8 mouse cellular contexts compared by ENCODE assay signal in the genomic region with DNA sequence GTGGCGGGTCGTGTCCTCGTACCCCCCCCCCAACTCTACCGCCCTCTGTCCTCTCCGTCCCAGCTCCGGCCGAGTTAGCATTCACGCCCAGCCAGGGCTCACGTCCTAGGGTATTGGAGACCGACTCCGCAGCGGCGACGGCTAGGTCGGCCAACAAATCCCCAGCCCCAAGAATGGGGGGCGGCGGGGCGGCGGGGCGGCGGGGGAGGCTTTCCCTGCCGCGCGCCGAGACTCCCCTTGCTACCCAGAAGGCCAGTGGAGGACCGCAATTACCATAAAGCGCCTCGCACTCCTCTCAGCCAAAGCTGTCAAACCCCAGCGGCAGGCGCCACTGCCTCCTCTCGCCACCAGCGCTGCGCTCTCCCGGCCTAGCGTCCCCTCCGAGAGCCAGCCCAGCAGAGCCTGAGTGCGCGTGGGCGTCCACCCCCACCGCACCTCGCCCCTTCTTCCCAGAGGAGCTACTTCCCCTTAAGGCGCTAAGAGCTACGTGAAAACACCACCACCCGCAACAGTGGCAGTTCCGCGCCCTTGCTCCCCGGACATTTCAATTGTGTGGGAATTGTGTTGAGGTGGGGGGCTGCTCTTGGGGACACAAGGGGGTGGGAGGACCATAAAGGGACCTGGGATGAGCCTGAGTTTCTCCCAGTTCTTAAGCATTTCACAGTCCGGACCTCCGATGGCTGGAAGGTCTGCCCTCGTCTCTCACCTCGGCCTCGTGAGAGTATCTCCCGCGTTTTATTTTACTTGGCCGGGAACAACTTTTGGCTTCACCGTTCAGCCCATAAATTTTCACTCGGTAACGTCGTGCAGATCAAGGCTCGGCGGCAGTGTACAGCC.
DNase-seq lines count a peak whose midpoint lies in the region; ATAC-seq and TF ChIP-seq lines count a peak whose summit lies in the region.

No protein-coding gene starts in this region.

- H3K4me2 ChIP-seq in kidney, embryonic 15.5 days, result peak overlapping the region; percentile 78

- WGBS in cerebellum, adult 2 months, result 12% methylated on average over 61 of the region's 61 CpGs
- 3% methylated on average over 60 of the region's 61 CpGs for whole genome bisulfite sequencing in kidney, embryonic 15.5 days

- intact Hi-C loops in left cerebral cortex, adult 2 months (cut with DNase I), result loop anchor here (1.0 to 5.0 kb wide), 3 partner anchors 7 to 681 kb away; a partner anchor contains a TSS

- H3K4me1 ChIP-seq in cerebellum, adult 2 months (ENCODE audit: control insufficient read depth, insufficient read depth, low read length), result peaks cover 8% of the 10 kb centered on the region
- peaks cover 57% of the 10 kb centered on the region for H3K4me1 ChIP-seq in kidney, embryonic 15.5 days

- H3K9ac ChIP-seq in kidney, embryonic 15.5 days, result peak overlapping the region; percentile 71

- peak; percentile 9 for TF ChIP-seq CTCF in left cerebral cortex, adult 2 months (IDR thresholded peaks at IDR 0.05)
- TF ChIP-seq CTCF in cerebellum, adult 2 months (IDR thresholded peaks at IDR 0.05; ENCODE audit: borderline replicate concordance, insufficient read depth, low read depth, low read length), result no peak

- TF ChIP-seq POLR2A in cerebellum, adult 2 months (IDR thresholded peaks at IDR 0.05; ENCODE audit: borderline replicate concordance, insufficient read depth, low read length), result no peak

- H3K27ac ChIP-seq in left cerebral cortex, adult 2 months, result peak overlapping the region; percentile 45; the same call in 1 of the 2 replicates
- H3K27ac ChIP-seq in cerebellum, adult 2 months (ENCODE audit: insufficient read depth, low read length), result peak overlapping the region; percentile 36; the same call in 1 of the 2 replicates
- peak overlapping the region; percentile 93 for H3K27ac ChIP-seq in kidney, embryonic 15.5 days

- no peaks in the 10 kb centered on the region for H3K36me3 ChIP-seq in kidney, embryonic 15.5 days

- peak in 1 of 2 experiments; percentile 47 for DNase-seq in left cerebral cortex, adult 2 months (ENCODE audit: extremely low spot score in 1 of 2, low spot score in 2 of 2)
- DNase-seq in left cerebral cortex, adult 8-10 months (ENCODE audit: low spot score in 2 of 2), result no peak
- DNase-seq in cerebellum, adult 2 months, result peak; percentile 41 to 49
- peak; percentile 42 for DNase-seq in lung, postnatal 36 days
- peak; percentile 38 for DNase-seq in right cerebral cortex, postnatal 25 days
- no peak for DNase-seq in urinary bladder, adult 2 months (ENCODE audit: low spot score)

- peak; percentile 46 for ATAC-seq in granulocyte monocyte progenitor cell, adult 5-6 weeks (replicated peaks; ENCODE audit: poor library complexity, severe bottlenecking)
- ATAC-seq in kidney, embryonic 15.5 days (replicated peaks; ENCODE audit: low FRiP score), result 0 out of 2 replicates have a peak, but pooled peaks have one; percentile 5

- H3K9me3 ChIP-seq in kidney, embryonic 15.5 days (replicated peaks), result no peaks in the 10 kb centered on the region

- peak overlapping the region; percentile 61 for H3K4me3 ChIP-seq in left cerebral cortex, adult 2 months
- H3K4me3 ChIP-seq in cerebellum, adult 2 months (replicated peaks; ENCODE audit: insufficient read depth, low read depth, low read length), result peak overlapping the region; percentile 81
- peak overlapping the region; percentile 65 for H3K4me3 ChIP-seq in kidney, embryonic 15.5 days (replicated peaks)

- H3K27me3 ChIP-seq in cerebellum, adult 2 months (ENCODE audit: control insufficient read depth, insufficient read depth, low read length), result no peaks in the 10 kb centered on the region
- H3K27me3 ChIP-seq in kidney, embryonic 15.5 days, result peaks cover 99% of the 10 kb centered on the region

Comparison
In these comparisons a context has a peak if more than half of its experiments do, and no peak if none do; other contexts are left out.
1. DNase-seq: peak in cerebellum, adult 2 months (2 of 2), lung, postnatal 36 days (single experiment) and right cerebral cortex, postnatal 25 days (single experiment); none in left cerebral cortex, adult 8-10 months (0 of 2) and urinary bladder, adult 2 months (single experiment).
2. H3K27ac ChIP-seq: peak in every context shown above with its lines; median percentile 93 in kidney, embryonic 15.5 days; 45 in left cerebral cortex, adult 2 months; 36 in cerebellum, adult 2 months.
3. Peak in every context shown above with its lines, with median percentiles within 50 percentile points of each other: H3K4me3 ChIP-seq.